Mouse (Mus musculus): ENCODE data around the gene 4930578C19Rik. TPM values are rescaled to one million over a fixed set of nuclear protein-coding genes. Genes with fewer than 3 reads are reported as not detected.
"Not testable (repeated sequence)": the region's sequence is repeated elsewhere in the genome, so short reads cannot be mapped to it uniquely, and the experiment has no call there.

Gene 4930578C19Rik
- polyA plus RNA-seq, 1 experiment from 2014 or later: 0.53 TPM

DNA sequence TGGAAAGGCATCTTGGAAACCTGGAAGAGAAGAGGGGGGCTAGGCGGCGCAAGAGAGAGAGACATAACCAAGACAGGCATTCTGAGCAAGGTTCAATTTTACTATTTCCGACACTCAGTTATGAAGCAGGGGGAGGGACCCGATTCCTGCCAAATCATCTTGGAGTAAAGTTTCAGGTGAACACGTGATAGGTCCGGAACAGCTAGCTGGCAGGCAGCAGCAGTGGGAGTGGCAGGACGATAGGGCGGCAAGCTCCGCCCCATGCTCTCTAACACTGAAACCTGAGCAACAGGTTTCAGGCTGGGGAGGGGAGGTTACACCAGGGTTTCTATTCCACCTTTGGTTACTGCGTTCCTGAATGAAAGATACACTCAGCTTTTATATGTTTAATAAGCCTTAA, 58.9 kb downstream of the 4930578C19Rik start:
- no peak for ATAC-seq (ENCODE audit: low FRiP score, low read depth)
- 62% methylated on average over 10 of the region's 10 CpGs for WGBS
- no peak overlapping the region for H3K4me2 ChIP-seq (replicated peaks)
- H3K27me3 ChIP-seq (replicated peaks): no peaks in the 10 kb centered on the region
- H3K4me3 ChIP-seq: no peak overlapping the region
- no peak overlapping the region for H3K9ac ChIP-seq
- no peaks in the 10 kb centered on the region for H3K36me3 ChIP-seq
- H3K27ac ChIP-seq: no peak overlapping the region
- H3K9me3 ChIP-seq: no peaks in the 10 kb centered on the region
- H3K4me1 ChIP-seq: no peaks in the 10 kb centered on the region

- Histone ChIP-seq H3K27ac (no peak overlapping the region), H3K4me2 (replicated peaks) (no peak overlapping the region), H3K27me3 (replicated peaks) (no peaks in the 10 kb centered on the region), H3K9me3 (no peaks in the 10 kb centered on the region), H3K36me3 (no peaks in the 10 kb centered on the region), H3K4me1 (no peaks in the 10 kb centered on the region), H3K9ac (no peak overlapping the region), H3K4me3 (no peak overlapping the region)
- WGBS: 89% methylated on average over 2 of the region's 2 CpGs
- ATAC-seq (ENCODE audit: low FRiP score, low read depth): no peak
Observed at GRCm38 (mm10) chrX:18396700-18397099, 64.5 kb downstream of the 4930578C19Rik start.

DNA sequence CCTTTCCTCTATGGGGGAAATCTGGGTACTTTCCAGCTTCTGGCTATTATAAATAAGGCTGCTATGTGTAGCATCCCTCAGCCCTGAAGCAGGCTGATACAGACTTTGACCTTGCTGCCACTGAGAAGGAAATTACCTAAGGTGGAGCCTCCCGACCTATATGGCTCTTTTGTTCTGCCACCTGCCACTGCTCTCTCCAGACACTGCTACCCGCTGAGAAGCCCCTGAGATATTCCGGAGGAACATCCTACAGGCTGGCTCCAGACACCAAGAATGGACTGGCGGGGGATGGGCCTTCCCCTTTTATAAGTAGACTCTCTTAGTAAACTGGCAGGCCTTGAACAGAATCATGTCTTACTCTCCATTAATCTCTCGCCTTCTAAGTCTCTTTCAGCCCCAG, 77.0 kb downstream of the 4930578C19Rik start:
- H3K36me3 ChIP-seq; H3K4me1 ChIP-seq; H3K9ac ChIP-seq; ATAC-seq (ENCODE audit: low FRiP score, low read depth); H3K4me2 ChIP-seq (replicated peaks); H3K9me3 ChIP-seq; H3K27me3 ChIP-seq (replicated peaks); H3K4me3 ChIP-seq; H3K27ac ChIP-seq: not testable (repeated sequence)
- 75% methylated on average over 5 of the region's 5 CpGs for WGBS

All from neural tube, embryonic 12.5 days (tissue).